Mouse (Mus musculus) spleen, adult 2 months (tissue): ENCODE results near the gene Dph1.

ENCODE experiments used
- CTCF ChIP-seq: fragments of 200-500 bp; IDR thresholded peaks from 2 replicates; pipeline ENCODE4 v1.5.1; 2011; ENCODE audit warnings: mild to moderate bottlenecking, inconsistent platforms; ENCODE audit not compliant: insufficient read depth, insufficient read length, insufficient replicate concordance; ENCODE audit errors: extremely low read depth
- POLR2A ChIP-seq: fragments of 200-500 bp; IDR thresholded peaks from 2 replicates; pipeline ENCODE4 v1.6.1; 2011; ENCODE audit warnings: low read depth, low read length, inconsistent platforms

- TF ChIP-seq POLR2A (no peak), CTCF (no peak)
Measured at GRCm38 (mm10) chr11:75240158-75240934, 49.3 kb upstream of the Dph1 start.
